Mouse (Mus musculus): Measurements from ENCODE around the gene Mef2c. TPM values are rescaled to one million over a fixed set of nuclear protein-coding genes. Genes with fewer than 3 reads are reported as not detected.
A peak's percentile ranks its signal among the peaks of the same experiment; 100 is the strongest.

Mef2c gene
- polyA plus RNA-seq, 1 experiment from 2014 or later = 126 TPM

GRCm38 (mm10) chr13:83661166-83661565 is 157.3 kb downstream of the Mef2c start:
- H3K27me3 ChIP-seq (ENCODE audit: control insufficient read depth, insufficient read depth, low read length) = no peaks in the 10 kb centered on the region
- 66% methylated on average over 7 of the region's 7 CpGs for WGBS (ENCODE audit: insufficient replicate concordance)
- ATAC-seq (replicated peaks; ENCODE audit: insufficient number of reproducible peaks, low FRiP score, low TSS enrichment) = no peak
- no peaks in the 10 kb centered on the region for H3K9me3 ChIP-seq (replicated peaks; ENCODE audit: control insufficient read depth, low read length)
- 0 out of 2 replicates have a peak, but pooled peaks cover under 1% of the 10 kb centered on the region for H3K36me3 ChIP-seq (ENCODE audit: control insufficient read depth, insufficient read depth, low read length)
- no peak overlapping the region for H3K27ac ChIP-seq (ENCODE audit: low read depth, low read length)
- no peaks in the 10 kb centered on the region for H3K4me1 ChIP-seq (ENCODE audit: control insufficient read depth, insufficient read depth, low read length)
- no peak overlapping the region for H3K4me3 ChIP-seq (ENCODE audit: low read depth, low read length)
- H3K4me2 ChIP-seq = no peak overlapping the region
- no peak overlapping the region for H3K9ac ChIP-seq (ENCODE audit: low read depth, low read length)

- 62% methylated on average over 14 of the region's 14 CpGs for WGBS (ENCODE audit: insufficient replicate concordance)
- H3K9me3 ChIP-seq (replicated peaks; ENCODE audit: control insufficient read depth, low read length) = no peaks in the 10 kb centered on the region
- no peaks in the 10 kb centered on the region for H3K4me1 ChIP-seq (ENCODE audit: control insufficient read depth, insufficient read depth, low read length)
- no peak overlapping the region for H3K4me2 ChIP-seq
- no peak overlapping the region for H3K4me3 ChIP-seq (ENCODE audit: low read depth, low read length)
- H3K9ac ChIP-seq (ENCODE audit: low read depth, low read length) = no peak overlapping the region
- H3K27ac ChIP-seq (ENCODE audit: low read depth, low read length) = no peak overlapping the region
- no peak for ATAC-seq (replicated peaks; ENCODE audit: insufficient number of reproducible peaks, low FRiP score, low TSS enrichment)
- no peaks in the 10 kb centered on the region for H3K27me3 ChIP-seq (ENCODE audit: control insufficient read depth, insufficient read depth, low read length)
- H3K36me3 ChIP-seq (ENCODE audit: control insufficient read depth, insufficient read depth, low read length) = no peaks in the 10 kb centered on the region
Observed at GRCm38 (mm10) chr13:83662089-83662551, 158.3 kb downstream of the Mef2c start.

GRCm38 (mm10) chr13:83666179-83666578 is 162.3 kb downstream of the Mef2c start:
- Histone ChIP-seq H3K9me3 (replicated peaks; ENCODE audit: control insufficient read depth, low read length) (no peaks in the 10 kb centered on the region), H3K4me1 (ENCODE audit: control insufficient read depth, insufficient read depth, low read length) (no peaks in the 10 kb centered on the region), H3K27ac (ENCODE audit: low read depth, low read length) (no peak overlapping the region), H3K36me3 (ENCODE audit: control insufficient read depth, insufficient read depth, low read length) (no peaks in the 10 kb centered on the region), H3K9ac (ENCODE audit: low read depth, low read length) (no peak overlapping the region), H3K4me3 (ENCODE audit: low read depth, low read length) (no peak overlapping the region), H3K4me2 (no peak overlapping the region), H3K27me3 (ENCODE audit: control insufficient read depth, insufficient read depth, low read length) (no peaks in the 10 kb centered on the region)
- ATAC-seq (replicated peaks; ENCODE audit: insufficient number of reproducible peaks, low FRiP score, low TSS enrichment) = no peak
- 83% methylated on average over 7 of the region's 7 CpGs for WGBS (ENCODE audit: insufficient replicate concordance)

GRCm38 (mm10) chr13:83667051-83667450 is 163.2 kb downstream of the Mef2c start:
- Histone ChIP-seq H3K4me1 (ENCODE audit: control insufficient read depth, insufficient read depth, low read length) (no peaks in the 10 kb centered on the region), H3K9ac (ENCODE audit: low read depth, low read length) (no peak overlapping the region), H3K27ac (ENCODE audit: low read depth, low read length) (no peak overlapping the region), H3K4me3 (ENCODE audit: low read depth, low read length) (no peak overlapping the region), H3K27me3 (ENCODE audit: control insufficient read depth, insufficient read depth, low read length) (no peaks in the 10 kb centered on the region), H3K4me2 (no peak overlapping the region), H3K36me3 (ENCODE audit: control insufficient read depth, insufficient read depth, low read length) (no peaks in the 10 kb centered on the region), H3K9me3 (replicated peaks; ENCODE audit: control insufficient read depth, low read length) (no peaks in the 10 kb centered on the region)
- ATAC-seq (replicated peaks; ENCODE audit: insufficient number of reproducible peaks, low FRiP score, low TSS enrichment) = no peak
- 82% methylated on average over 3 of the region's 3 CpGs for WGBS (ENCODE audit: insufficient replicate concordance)

GRCm38 (mm10) chr13:83707611-83708010 is 203.8 kb downstream of the Mef2c start:
- Histone ChIP-seq H3K4me2 (no peak overlapping the region), H3K27me3 (ENCODE audit: control insufficient read depth, insufficient read depth, low read length) (peaks cover 9% of the 10 kb centered on the region), H3K27ac (ENCODE audit: low read depth, low read length) (no peak overlapping the region), H3K4me1 (ENCODE audit: control insufficient read depth, insufficient read depth, low read length) (no peaks in the 10 kb centered on the region), H3K9ac (ENCODE audit: low read depth, low read length) (no peak overlapping the region), H3K36me3 (ENCODE audit: control insufficient read depth, insufficient read depth, low read length) (no peaks in the 10 kb centered on the region), H3K9me3 (replicated peaks; ENCODE audit: control insufficient read depth, low read length) (no peaks in the 10 kb centered on the region), H3K4me3 (ENCODE audit: low read depth, low read length) (no peak overlapping the region)
- 61% methylated on average over 2 of the region's 2 CpGs for WGBS (ENCODE audit: insufficient replicate concordance)
- ATAC-seq (replicated peaks; ENCODE audit: insufficient number of reproducible peaks, low FRiP score, low TSS enrichment) = no peak

- H3K27ac ChIP-seq (ENCODE audit: low read depth, low read length) = no peak overlapping the region
- WGBS (ENCODE audit: insufficient replicate concordance) = 20% methylated on average over 5 of the region's 5 CpGs
- H3K4me1 ChIP-seq (ENCODE audit: control insufficient read depth, insufficient read depth, low read length) = no peaks in the 10 kb centered on the region
- H3K9ac ChIP-seq (ENCODE audit: low read depth, low read length) = no peak overlapping the region
- no peak for ATAC-seq (replicated peaks; ENCODE audit: insufficient number of reproducible peaks, low FRiP score, low TSS enrichment)
- H3K4me3 ChIP-seq (ENCODE audit: low read depth, low read length) = no peak overlapping the region
- H3K36me3 ChIP-seq (ENCODE audit: control insufficient read depth, insufficient read depth, low read length) = no peaks in the 10 kb centered on the region
- peaks cover 58% of the 10 kb centered on the region for H3K27me3 ChIP-seq (ENCODE audit: control insufficient read depth, insufficient read depth, low read length)
- H3K9me3 ChIP-seq (replicated peaks; ENCODE audit: control insufficient read depth, low read length) = no peaks in the 10 kb centered on the region
- H3K4me2 ChIP-seq = no peak overlapping the region
Observed at GRCm38 (mm10) chr13:83712778-83713380, 209.0 kb downstream of the Mef2c start.

- no peaks in the 10 kb centered on the region for H3K36me3 ChIP-seq (ENCODE audit: control insufficient read depth, insufficient read depth, low read length)
- H3K4me3 ChIP-seq (ENCODE audit: low read depth, low read length) = no peak overlapping the region
- no peak overlapping the region for H3K9ac ChIP-seq (ENCODE audit: low read depth, low read length)
- H3K9me3 ChIP-seq (replicated peaks; ENCODE audit: control insufficient read depth, low read length) = no peaks in the 10 kb centered on the region
- peaks cover 67% of the 10 kb centered on the region for H3K27me3 ChIP-seq (ENCODE audit: control insufficient read depth, insufficient read depth, low read length)
- H3K4me2 ChIP-seq = peak overlapping the region; percentile 20
- WGBS (ENCODE audit: insufficient replicate concordance) = 3% methylated on average over 19 of the region's 19 CpGs
- no peaks in the 10 kb centered on the region for H3K4me1 ChIP-seq (ENCODE audit: control insufficient read depth, insufficient read depth, low read length)
- ATAC-seq (replicated peaks; ENCODE audit: insufficient number of reproducible peaks, low FRiP score, low TSS enrichment) = no peak
- H3K27ac ChIP-seq (ENCODE audit: low read depth, low read length) = no peak overlapping the region
Observed at GRCm38 (mm10) chr13:83713661-83714291, 209.9 kb downstream of the Mef2c start.

GRCm38 (mm10) chr13:83714466-83715307 is 210.9 kb downstream of the Mef2c start:
- 1% methylated on average over 22 of the region's 22 CpGs for WGBS (ENCODE audit: insufficient replicate concordance)
- Histone ChIP-seq H3K9me3 (replicated peaks; ENCODE audit: control insufficient read depth, low read length) (no peaks in the 10 kb centered on the region), H3K9ac (ENCODE audit: low read depth, low read length) (no peak overlapping the region), H3K4me3 (ENCODE audit: low read depth, low read length) (peak overlapping the region; percentile 22), H3K4me1 (ENCODE audit: control insufficient read depth, insufficient read depth, low read length) (no peaks in the 10 kb centered on the region), H3K27me3 (ENCODE audit: control insufficient read depth, insufficient read depth, low read length) (peaks cover 74% of the 10 kb centered on the region), H3K27ac (ENCODE audit: low read depth, low read length) (no peak overlapping the region), H3K4me2 (peak overlapping the region; percentile 58), H3K36me3 (ENCODE audit: control insufficient read depth, insufficient read depth, low read length) (no peaks in the 10 kb centered on the region)
- ATAC-seq (replicated peaks; ENCODE audit: insufficient number of reproducible peaks, low FRiP score, low TSS enrichment) = peak; percentile 66; the same call in 1 of the 2 replicates
